Mouse (Mus musculus) macrophage (primary cell): ENCODE results near the gene Foxn4. TPM values are rescaled to one million over a fixed set of nuclear protein-coding genes. Genes with fewer than 3 reads are reported as not detected.

Experiments used
- H3K27ac ChIP-seq: fragments of 350-480 bp; formaldehyde crosslinking; 2 replicates; pipeline ENCODE4 v1.9.0; 2021
- H3K36me3 ChIP-seq: fragments of 350-480 bp; formaldehyde crosslinking; 2 replicates; pipeline ENCODE4 v1.9.0; 2021; ENCODE audit errors: inconsistent target
- H3K4me3 ChIP-seq: fragments of 350-480 bp; formaldehyde crosslinking; 2 replicates; pipeline ENCODE4 v1.9.0; 2021; ENCODE audit errors: inconsistent target
- H3K79me2 ChIP-seq: fragments of 350-480 bp; formaldehyde crosslinking; 2 replicates; pipeline ENCODE4 v1.9.0; 2021; ENCODE audit errors: inconsistent target
- WGBS: methylation state at CpG from one replicate; pipeline ENCODE4 v1.1.7; 2026; ENCODE audit warnings: inconsistent platforms; ENCODE audit not compliant: missing documents; 5-methylcytosine and 5-hydroxymethylcytosine counted together
- polyA plus RNA-seq: library from polyadenylated mRNA; stranded (reverse); fragments of 250-400 nt; gene quantifications from 3 replicates; pipeline ENCODE4 v1.2.4, GENCODE M21; 2018; ENCODE audit warnings: inconsistent platforms

The Foxn4 gene
- polyA plus RNA-seq, 1 experiment from 2014 or later = not detected

DNA sequence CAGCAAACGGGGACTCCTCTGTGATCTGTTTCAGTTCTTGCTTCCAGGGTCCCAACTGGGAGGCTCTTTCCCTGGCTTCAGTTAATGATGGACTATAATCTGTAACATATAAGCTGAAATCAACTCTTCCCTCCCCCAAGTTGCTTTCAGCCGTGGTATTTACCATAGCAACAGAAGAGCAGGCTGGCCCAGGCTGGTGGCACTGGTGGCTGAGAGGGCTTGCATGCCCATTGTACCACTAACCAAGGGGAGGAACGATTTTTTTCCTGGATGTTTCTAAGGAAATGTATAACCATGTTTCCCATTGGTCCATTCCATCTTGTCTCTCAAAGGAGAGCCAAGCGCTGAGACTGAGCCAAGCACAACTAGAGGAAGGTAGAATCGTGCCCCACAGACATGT is 14.8 kb upstream of the Foxn4 start:
- Histone ChIP-seq H3K79me2 (no peaks in the 10 kb centered on the region), H3K36me3 (no peaks in the 10 kb centered on the region), H3K27ac (no peak overlapping the region), H3K4me3 (no peak overlapping the region)
- 77% methylated on average over 5 of the region's 5 CpGs for WGBS

DNA sequence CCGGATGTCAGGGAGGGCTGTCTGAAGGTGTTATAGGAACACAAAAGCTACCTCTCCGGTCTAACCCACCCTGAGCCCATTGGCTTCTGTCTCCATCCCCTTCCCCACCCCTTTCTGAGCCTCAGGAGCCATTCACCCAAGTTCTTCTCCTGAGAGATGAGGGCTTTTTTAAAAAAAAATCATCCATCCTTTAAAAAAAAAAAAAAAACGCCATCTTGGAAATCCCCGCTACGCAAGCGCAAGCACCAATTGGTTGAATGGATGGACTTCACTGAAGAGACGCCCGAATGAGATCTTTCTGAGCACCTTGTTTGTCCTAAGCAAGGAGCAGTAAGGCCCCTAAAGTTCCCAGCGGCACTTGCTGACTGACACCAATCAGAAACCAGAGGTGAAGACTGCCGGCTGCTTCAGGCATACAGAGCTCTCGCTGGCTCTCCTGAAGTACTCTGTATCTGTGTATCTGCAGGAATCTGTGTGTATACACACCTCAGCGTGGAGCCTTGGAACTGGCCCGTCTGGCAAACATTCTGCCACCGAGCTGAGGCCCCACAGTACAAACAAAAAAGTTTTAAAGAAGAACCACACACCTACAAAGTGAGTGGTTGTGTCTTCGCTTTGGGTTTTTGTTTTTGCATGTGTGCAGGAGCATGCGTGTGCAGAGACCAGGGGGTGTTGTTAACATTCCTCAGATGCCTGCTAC is 13.4 kb upstream of the Foxn4 start:
- H3K4me3 ChIP-seq = no peak overlapping the region
- 84% methylated on average over 15 of the region's 16 CpGs for WGBS
- H3K27ac ChIP-seq = no peak overlapping the region
- H3K79me2 ChIP-seq = no peaks in the 10 kb centered on the region
- H3K36me3 ChIP-seq = no peaks in the 10 kb centered on the region

DNA sequence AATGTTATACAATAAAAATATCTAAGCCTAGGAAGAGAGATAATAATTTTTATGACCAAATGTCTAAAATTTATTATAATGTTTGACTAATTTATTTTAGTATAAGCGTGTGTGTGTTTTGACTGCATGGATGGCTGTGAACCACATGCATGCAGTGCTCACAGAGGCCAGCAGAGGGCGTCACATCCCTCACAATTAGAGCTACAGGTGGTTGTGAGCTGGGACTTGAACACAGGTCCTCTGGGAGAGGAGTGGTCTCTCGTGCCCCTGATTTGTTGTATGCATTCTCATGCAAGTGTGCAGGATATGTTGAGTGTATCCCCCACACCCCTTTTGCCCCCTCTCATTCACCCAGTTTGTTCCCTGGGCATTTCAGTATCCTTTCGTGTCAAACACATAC is 12.5 kb upstream of the Foxn4 start:
- H3K79me2 ChIP-seq = no peaks in the 10 kb centered on the region
- no peak overlapping the region for H3K4me3 ChIP-seq
- WGBS = 78% methylated on average over 4 of the region's 4 CpGs
- H3K36me3 ChIP-seq = no peaks in the 10 kb centered on the region
- H3K27ac ChIP-seq = no peak overlapping the region

DNA sequence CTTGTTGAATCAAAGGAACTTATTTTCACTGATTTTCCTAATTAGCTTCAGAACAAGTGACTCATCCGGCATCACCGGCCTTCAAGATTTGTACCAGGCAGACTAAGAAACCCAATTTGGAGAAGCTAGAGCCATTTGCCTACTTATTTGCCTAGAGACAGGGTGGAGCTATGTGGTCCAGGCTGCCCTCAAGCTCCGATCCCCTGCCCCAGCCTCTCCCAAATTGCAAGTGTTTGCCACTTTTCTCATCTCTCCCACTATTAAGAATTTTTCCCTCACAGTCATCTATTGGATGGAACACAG is 11.7 kb upstream of the Foxn4 start:
- Histone ChIP-seq H3K4me3 (no peak overlapping the region), H3K79me2 (no peaks in the 10 kb centered on the region), H3K36me3 (no peaks in the 10 kb centered on the region), H3K27ac (no peak overlapping the region)
- 98% methylated on average over 3 of the region's 3 CpGs for WGBS

DNA sequence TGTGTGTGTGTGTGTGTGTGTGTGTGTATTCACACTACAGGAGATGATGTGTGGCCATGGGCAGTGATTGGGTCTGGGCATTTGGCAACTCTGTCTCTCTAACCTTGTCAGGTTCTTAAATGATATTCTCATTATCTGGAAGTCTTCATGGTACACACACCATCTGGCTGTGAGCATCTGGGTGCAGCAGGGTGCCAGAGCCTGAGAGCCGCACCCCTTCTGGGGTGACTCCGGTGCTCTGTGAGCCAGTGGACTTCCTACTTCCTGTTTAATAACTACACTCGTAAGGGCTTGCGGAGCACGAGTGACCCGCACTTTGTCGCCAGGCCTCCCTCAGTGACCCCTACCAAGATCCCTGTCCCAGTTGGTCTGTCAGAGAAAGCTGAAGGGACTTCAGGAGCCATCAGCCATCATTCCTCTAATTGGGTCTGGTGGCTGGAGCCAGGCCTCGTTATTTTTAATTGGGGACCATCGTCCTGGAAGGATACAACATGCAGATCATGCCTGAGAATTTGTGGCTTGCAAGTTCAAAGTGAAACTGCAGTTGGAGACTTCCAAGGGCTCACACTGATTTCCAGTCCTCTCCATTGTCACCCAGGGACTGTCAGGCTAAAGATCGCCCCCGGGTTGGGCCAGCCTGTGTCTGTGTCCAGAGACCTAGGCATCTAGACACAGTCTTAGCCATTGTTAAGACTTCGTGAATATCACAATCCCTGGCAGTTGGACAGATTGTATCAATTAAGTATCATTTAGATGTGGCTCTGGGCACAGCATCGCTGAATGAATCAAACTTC is 11.2 kb upstream of the Foxn4 start:
- no peak overlapping the region for H3K4me3 ChIP-seq
- 66% methylated on average over 11 of the region's 13 CpGs for WGBS
- no peak overlapping the region for H3K27ac ChIP-seq
- no peaks in the 10 kb centered on the region for H3K36me3 ChIP-seq
- H3K79me2 ChIP-seq = no peaks in the 10 kb centered on the region

DNA sequence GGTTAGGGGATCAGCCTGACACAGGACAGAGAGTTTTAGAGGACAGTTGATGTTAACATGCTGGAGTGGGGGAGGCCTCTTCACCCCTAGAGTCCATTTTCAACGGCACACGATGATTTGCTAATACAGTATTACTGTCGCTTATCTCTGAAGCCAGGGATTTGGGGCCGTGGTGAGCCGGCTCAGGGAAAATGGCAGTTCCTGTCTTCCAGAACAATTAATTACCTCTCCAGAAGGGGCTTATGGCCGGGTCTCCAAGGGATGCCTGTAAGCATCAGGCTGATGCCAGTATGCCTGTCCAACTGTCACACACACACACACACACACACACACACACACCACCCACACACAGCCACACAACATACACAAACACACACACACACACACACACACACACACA is 8.7 kb upstream of the Foxn4 start:
- 64% methylated on average over 6 of the region's 6 CpGs for WGBS
- Histone ChIP-seq H3K4me3 (no peak overlapping the region), H3K79me2 (no peaks in the 10 kb centered on the region), H3K27ac (no peak overlapping the region), H3K36me3 (no peaks in the 10 kb centered on the region)

DNA sequence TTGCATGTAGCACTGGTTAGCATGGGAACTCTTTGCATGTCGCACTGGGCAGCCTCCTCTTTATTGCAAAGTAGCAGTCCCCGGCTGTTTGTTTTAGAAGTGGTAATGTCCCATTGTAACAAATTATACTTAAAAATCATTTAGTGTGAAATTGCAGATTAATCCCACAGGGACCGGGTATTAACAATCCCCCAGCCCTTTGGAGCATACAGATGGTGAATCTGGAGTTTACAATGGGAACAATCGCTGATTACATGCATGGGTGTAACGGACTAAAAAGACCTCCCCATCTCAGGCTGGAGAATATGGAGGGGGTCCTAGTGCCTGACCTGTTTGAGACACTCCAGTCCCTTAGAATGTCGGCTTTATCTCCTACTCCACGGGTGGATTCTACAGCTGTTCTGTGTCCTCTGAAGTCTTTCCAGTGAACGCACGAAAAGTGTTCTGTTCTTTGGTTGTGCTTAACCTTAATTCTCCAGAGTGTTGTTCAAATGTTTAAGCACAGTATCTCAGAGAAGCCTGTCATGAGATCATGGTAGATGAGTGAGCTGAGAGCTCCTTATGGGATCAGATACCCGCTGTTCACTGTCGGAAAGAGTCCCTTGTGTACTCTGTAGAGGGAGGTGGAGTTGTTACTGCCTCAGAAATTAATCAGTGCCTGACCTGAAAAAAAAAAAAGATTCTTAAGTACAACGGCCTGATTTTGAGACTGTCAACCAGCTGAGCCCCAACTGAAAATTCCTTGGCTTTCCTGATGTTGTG is 6.0 kb upstream of the Foxn4 start:
- H3K36me3 ChIP-seq = no peaks in the 10 kb centered on the region
- H3K79me2 ChIP-seq = no peaks in the 10 kb centered on the region
- H3K27ac ChIP-seq = no peak overlapping the region
- no peak overlapping the region for H3K4me3 ChIP-seq
- 78% methylated on average over 12 of the region's 12 CpGs for WGBS

DNA sequence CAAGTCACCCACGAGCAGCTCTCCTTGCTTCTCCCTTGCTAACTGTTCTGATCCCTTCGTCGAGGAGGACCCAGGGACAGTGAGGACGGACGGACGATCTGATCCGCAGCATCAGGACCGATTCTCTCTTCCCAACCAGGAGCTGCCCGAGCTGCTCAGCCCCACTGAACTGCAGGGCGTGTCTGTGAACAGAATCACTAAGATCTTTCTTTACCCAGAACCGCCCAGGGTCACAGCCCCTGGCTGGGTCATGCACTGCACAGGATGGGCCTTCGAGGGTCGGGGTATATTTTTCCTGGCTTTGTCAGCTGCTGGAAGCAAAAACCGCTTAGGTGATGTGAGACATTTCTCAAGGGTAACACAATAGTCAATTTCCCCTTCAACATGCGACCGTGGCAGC is 2.4 kb upstream of the Foxn4 start:
- Histone ChIP-seq H3K27ac (no peak overlapping the region), H3K36me3 (no peaks in the 10 kb centered on the region), H3K4me3 (no peak overlapping the region), H3K79me2 (no peaks in the 10 kb centered on the region)
- WGBS = 30% methylated on average over 16 of the region's 16 CpGs

DNA sequence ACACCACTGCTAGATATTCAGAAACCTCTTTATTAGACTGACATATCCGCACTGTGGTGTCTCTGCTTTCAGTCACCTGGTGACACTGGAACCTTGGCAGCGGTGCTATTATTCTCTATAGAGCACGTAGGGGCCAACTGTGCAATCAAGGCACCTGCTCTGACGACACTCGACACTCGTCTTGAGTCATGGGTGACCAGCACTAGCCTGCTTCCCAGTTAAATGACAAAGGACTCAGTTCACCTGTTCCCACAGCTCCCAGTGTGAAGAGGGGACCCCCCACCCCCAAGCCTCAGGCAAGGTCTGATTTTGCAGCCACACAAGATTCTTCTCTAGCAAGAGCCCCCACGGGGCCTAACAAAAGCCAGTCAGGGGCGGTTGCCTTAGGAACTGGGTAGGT is 1.7 kb upstream of the Foxn4 start:
- no peaks in the 10 kb centered on the region for H3K79me2 ChIP-seq
- H3K27ac ChIP-seq = no peak overlapping the region
- no peak overlapping the region for H3K4me3 ChIP-seq
- no peaks in the 10 kb centered on the region for H3K36me3 ChIP-seq
- WGBS = 50% methylated on average over 8 of the region's 8 CpGs

DNA sequence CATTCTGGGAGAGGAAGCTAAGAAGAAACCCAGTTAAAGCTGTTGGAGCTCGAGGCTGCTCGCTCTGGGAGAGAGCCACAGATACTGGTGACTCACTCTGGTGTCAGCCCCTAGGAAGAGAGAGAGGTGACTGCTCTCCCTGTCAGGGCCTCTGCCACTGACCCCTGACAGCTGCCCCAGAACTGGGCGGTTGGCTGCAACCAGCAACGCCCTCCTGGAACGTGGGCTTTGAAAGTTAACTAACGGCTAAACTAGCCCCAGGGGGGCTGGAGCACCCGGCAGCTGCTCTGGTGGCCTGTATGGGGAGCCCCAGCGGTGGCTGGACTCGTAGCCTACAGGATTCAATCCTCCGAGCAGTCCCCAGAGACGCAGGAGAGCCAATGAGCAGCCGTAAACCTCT is 3.6 kb downstream of the Foxn4 start:
- no peaks in the 10 kb centered on the region for H3K79me2 ChIP-seq
- 31% methylated on average over 12 of the region's 12 CpGs for WGBS
- no peak overlapping the region for H3K4me3 ChIP-seq
- H3K27ac ChIP-seq = no peak overlapping the region
- H3K36me3 ChIP-seq = no peaks in the 10 kb centered on the region

DNA sequence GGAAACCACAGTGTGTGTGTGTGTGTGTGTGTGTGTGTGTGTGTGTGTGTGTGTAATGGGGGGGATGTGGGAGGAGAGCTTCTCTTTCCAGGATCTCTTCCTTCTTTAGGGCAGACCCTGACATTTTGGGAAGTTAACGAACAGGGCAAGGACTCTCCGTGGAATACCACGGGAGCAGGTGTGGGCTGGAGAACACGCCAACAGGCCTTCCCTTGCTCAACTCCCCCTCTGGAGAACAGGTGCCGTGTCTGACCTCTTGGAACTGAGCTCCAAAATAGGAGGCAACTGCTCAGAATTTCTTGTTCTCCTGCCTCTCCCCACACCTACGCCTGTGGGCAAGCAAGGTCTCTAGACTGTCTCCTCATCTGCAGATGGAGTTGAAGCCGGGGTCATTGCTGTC is 4.1 kb downstream of the Foxn4 start:
- H3K79me2 ChIP-seq = no peaks in the 10 kb centered on the region
- WGBS = 2% methylated on average over 7 of the region's 7 CpGs
- no peak overlapping the region for H3K4me3 ChIP-seq

DNA sequence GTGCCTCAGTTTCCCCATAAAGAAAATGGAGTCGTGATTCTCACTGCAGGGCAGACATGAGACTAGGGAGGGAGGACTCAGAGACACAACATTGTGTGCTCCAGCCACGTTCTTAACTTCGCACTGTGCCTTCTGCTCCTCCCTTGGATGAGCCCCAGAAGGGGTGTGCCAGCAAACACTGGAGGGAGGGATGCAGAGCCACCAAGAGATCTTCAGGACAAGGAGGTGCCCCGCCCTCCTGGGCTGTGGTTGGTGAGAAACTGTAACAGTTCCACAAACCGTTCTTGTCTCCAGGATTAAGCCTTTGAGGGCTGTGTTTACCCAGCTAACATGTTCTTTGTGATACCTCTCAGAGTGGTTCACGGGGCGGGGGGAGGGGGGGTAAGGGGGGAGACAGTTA is 5.0 kb downstream of the Foxn4 start:
- 13% methylated on average over 7 of the region's 7 CpGs for WGBS

More for the DNA sequence above, 4.1 kb downstream of the Foxn4 start:
- no peak overlapping the region for H3K27ac ChIP-seq
- H3K36me3 ChIP-seq = no peaks in the 10 kb centered on the region

DNA sequence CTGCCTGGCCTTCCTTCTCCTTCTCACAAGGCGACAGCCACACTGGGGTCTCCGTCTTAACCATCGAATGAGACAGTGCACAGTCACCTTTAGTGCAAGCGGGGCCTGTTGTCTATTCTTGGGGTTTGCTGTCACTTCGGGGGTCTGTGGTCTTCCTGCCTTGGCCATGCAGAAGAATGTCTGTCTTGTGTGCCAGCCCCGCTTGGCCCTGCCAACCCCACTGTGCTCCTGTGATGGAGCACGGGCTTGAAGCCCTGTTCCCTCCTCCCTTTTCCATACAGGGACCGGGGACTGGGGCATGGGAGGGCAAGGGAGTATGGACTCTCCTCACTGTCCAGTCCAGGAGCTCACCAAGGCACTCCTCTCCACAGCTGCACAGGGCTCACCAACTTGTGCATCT is 8.8 kb downstream of the Foxn4 start:
- Histone ChIP-seq H3K79me2 (no peaks in the 10 kb centered on the region), H3K36me3 (no peaks in the 10 kb centered on the region), H3K27ac (no peak overlapping the region), H3K4me3 (no peak overlapping the region)
- WGBS = 83% methylated on average over 8 of the region's 8 CpGs

More for the DNA sequence above, 5.0 kb downstream of the Foxn4 start:
- Histone ChIP-seq H3K36me3 (no peaks in the 10 kb centered on the region), H3K79me2 (no peaks in the 10 kb centered on the region), H3K27ac (no peak overlapping the region), H3K4me3 (no peak overlapping the region)

DNA sequence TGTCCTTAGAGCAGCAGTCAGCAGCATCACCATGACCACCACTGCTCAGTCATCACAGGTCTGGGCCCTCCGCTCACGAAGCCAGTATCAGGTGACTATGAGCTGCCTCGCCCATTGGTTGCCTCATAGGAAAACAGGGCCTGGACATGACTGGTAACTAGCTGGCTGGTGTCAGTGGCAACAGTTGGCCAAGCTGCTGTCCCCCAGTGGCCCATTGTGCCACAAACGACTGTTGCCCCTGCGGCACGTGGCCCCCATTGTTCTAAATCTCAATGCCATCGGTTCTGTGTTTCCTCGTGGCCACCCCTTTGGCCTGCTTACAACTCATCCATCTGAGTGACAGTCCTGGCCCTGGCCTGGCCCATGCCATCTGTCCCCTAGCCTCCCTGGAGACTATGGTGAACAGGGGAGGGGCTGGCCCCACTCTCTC is 9.6 kb downstream of the Foxn4 start:
- Histone ChIP-seq H3K4me3 (no peak overlapping the region), H3K27ac (no peak overlapping the region), H3K36me3 (no peaks in the 10 kb centered on the region), H3K79me2 (no peaks in the 10 kb centered on the region)
- 81% methylated on average over 8 of the region's 8 CpGs for WGBS

DNA sequence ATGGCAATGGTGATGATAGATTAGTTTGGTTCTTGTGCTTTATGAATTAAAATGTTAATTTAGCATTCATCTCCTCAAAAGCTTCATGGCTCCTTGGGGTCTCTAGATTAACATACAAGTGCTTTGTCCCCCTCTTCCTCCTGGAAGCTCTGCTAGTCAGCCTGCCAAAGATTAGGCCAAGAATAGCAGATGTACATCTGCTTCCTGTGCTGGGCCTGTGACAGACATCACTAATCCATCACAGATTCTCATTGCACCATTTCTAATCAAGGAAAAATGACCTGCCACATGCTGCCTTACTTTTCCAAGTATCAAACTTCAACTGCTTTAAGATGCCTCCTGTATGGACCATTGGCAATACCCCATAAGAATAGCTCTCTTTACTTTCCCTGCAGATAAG is 12.1 kb downstream of the Foxn4 start:
- Histone ChIP-seq H3K79me2 (no peaks in the 10 kb centered on the region), H3K27ac (no peak overlapping the region), H3K4me3 (no peak overlapping the region), H3K36me3 (no peaks in the 10 kb centered on the region)
